Mouse (Mus musculus): ENCODE results near the gene Cyb5r4.
"Not testable (repeated sequence)": the region's sequence is repeated elsewhere in the genome, so short reads cannot be mapped to it uniquely, and the experiment has no call there.

Cyb5r4 gene

GRCm38 (mm10) chr9:87027423-87028084 is 5.7 kb downstream of the Cyb5r4 start:
- peak; percentile 67 to 80 for DNase-seq

- DNase-seq = no peak
Observed at GRCm38 (mm10) chr9:87032196-87032595, 10.4 kb downstream of the Cyb5r4 start.

GRCm38 (mm10) chr9:87034831-87035580 is 13.2 kb downstream of the Cyb5r4 start:
- no peak for DNase-seq

- DNase-seq = no peak
Observed at GRCm38 (mm10) chr9:87049425-87049824, 27.6 kb downstream of the Cyb5r4 start.

- no peak for DNase-seq
Observed at GRCm38 (mm10) chr9:87055547-87056235, 33.9 kb downstream of the Cyb5r4 start.

- DNase-seq = no peak
Observed at GRCm38 (mm10) chr9:87062337-87062736, 40.5 kb downstream of the Cyb5r4 start.

- DNase-seq = no peak
Observed at GRCm38 (mm10) chr9:87068160-87068559, 46.3 kb downstream of the Cyb5r4 start.

- not testable (repeated sequence) for DNase-seq
Observed at GRCm38 (mm10) chr9:87071566-87071965, 49.8 kb downstream of the Cyb5r4 start.

- DNase-seq = no peak
Observed at GRCm38 (mm10) chr9:87077919-87078318, 56.1 kb downstream of the Cyb5r4 start.

GRCm38 (mm10) chr9:87079511-87079910 is 57.7 kb downstream of the Cyb5r4 start:
- no peak for DNase-seq

- peak; percentile 62 to 63 for DNase-seq
Observed at GRCm38 (mm10) chr9:87086991-87087390, 65.2 kb downstream of the Cyb5r4 start.

- no peak for DNase-seq
Observed at GRCm38 (mm10) chr9:87097989-87098388, 76.2 kb downstream of the Cyb5r4 start.

GRCm38 (mm10) chr9:87115019-87115418 is 93.2 kb downstream of the Cyb5r4 start:
- no peak for DNase-seq

GRCm38 (mm10) chr9:87115456-87115931 is 93.7 kb downstream of the Cyb5r4 start:
- no peak for DNase-seq

- no peak for DNase-seq
Observed at GRCm38 (mm10) chr9:87115978-87116377, 94.2 kb downstream of the Cyb5r4 start.

GRCm38 (mm10) chr9:87118996-87119395 is 97.2 kb downstream of the Cyb5r4 start:
- no peak for DNase-seq

GRCm38 (mm10) chr9:87121956-87122493 is 100.2 kb downstream of the Cyb5r4 start:
- no peak for DNase-seq

GRCm38 (mm10) chr9:87127046-87127445 is 105.2 kb downstream of the Cyb5r4 start:
- not testable (repeated sequence) for DNase-seq

Measured in cerebellum, postnatal 36 days (tissue).